Mouse (Mus musculus) CH12.LX (cell line): ENCODE data around the gene 4930402F06Rik.

ENCODE experiments used
- BHLHE40 ChIP-seq: IDR thresholded peaks from 2 replicates; pipeline ENCODE4 v1.6.1; 2011; ENCODE audit warnings: mild to moderate bottlenecking, low read depth, low read length, improper control_type of control experiment
- CTCF ChIP-seq, 2 experiments: IDR thresholded peaks in 1 of 2; conservative IDR thresholded peaks in 1 of 2; 2 replicates each; pipeline ENCODE4 v1.5.1; 2011 to 2012; ENCODE audit warnings: low read depth in 2 of 2, low read length in 2 of 2, improper control_type of control experiment in 1 of 2, inconsistent platforms in 1 of 2, mild to moderate bottlenecking in 1 of 2, moderate library complexity in 1 of 2
- E2F4 ChIP-seq: IDR thresholded peaks from 2 replicates; pipeline ENCODE4 v1.6.1; 2011; ENCODE audit warnings: low read depth, low read length, improper control_type of control experiment; ENCODE audit not compliant: insufficient replicate concordance
- JUN ChIP-seq: IDR thresholded peaks from 2 replicates; pipeline ENCODE4 v1.6.1; 2011; ENCODE audit warnings: low read depth, mild to moderate bottlenecking, low read length, improper control_type of control experiment, moderate library complexity; ENCODE audit not compliant: insufficient read depth
- MYC ChIP-seq: IDR thresholded peaks from 2 replicates; pipeline ENCODE4 v1.6.1; 2011; ENCODE audit warnings: low read depth, mild to moderate bottlenecking, improper control_type of control experiment, low read length
- NRF1 ChIP-seq: IDR thresholded peaks from 2 replicates; pipeline ENCODE4 v1.6.1; 2014; ENCODE audit warnings: low read depth, mild to moderate bottlenecking, inconsistent platforms, low read length, improper control_type of control experiment, moderate library complexity
- POLR2A ChIP-seq: IDR thresholded peaks from 2 replicates; pipeline ENCODE4 v1.6.1; 2011; ENCODE audit warnings: low read depth, mild to moderate bottlenecking, improper control_type of control experiment, low read length
- SIN3A ChIP-seq: IDR thresholded peaks from 2 replicates; pipeline ENCODE4 v1.6.1; 2012; ENCODE audit warnings: low read length, improper control_type of control experiment, inconsistent platforms
- TBP ChIP-seq: conservative IDR thresholded peaks from 2 replicates; pipeline ENCODE4 v1.6.1; 2011; ENCODE audit warnings: low read depth, low read length, improper control_type of control experiment
- USF1 ChIP-seq: IDR thresholded peaks from 2 replicates; pipeline ENCODE4 v1.6.1; 2014; ENCODE audit warnings: low read depth, mild to moderate bottlenecking, inconsistent platforms, low read length, improper control_type of control experiment

DNA sequence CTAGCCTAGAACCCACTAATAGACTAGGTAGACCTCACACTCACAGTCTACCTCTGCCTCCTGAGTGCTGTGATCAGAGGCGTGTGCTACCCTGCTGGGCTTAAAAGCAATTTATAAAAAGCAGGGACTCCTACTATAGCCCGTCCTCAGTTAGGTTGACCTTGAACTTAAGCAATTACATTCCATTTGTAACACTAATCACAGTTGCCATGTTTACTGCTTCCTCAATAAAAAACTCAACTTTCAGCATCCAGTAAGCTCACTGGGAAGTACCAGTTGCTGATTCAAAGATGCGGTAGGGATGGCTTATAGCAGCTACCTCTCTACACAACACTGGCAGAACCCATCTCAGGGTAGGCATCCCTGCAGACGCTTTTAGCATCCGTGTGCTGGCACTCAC lies 46.4 kb upstream of the 4930402F06Rik start:
- TF ChIP-seq TBP (no peak), POLR2A (no peak), JUN (no peak), MYC (no peak), CTCF (conservative IDR thresholded peaks at IDR 0.05 in 1 of 2, IDR thresholded peaks at IDR 0.05 in 1 of 2; ENCODE audit: low read depth in 2 of 2, low read length in 2 of 2) (no peak), NRF1 (no peak), E2F4 (no peak), BHLHE40 (no peak), SIN3A (no peak; the same call in 1 of the 2 replicates), USF1 (no peak)
